Mouse (Mus musculus) layer of hippocampus, postnatal 36 days (tissue): ENCODE data around the gene Tfb2m. TPM values are rescaled to one million over a fixed set of nuclear protein-coding genes. Genes with fewer than 3 reads are reported as not detected.

Experiments
- DNase-seq, 2 experiments: peaks; one replicate each; pipeline ENCODE4 v3.0.0; 2022
- total RNA-seq, 2 experiments: library from RNA; stranded (reverse); gene quantifications; 2 replicates each; pipeline ENCODE4 v1.2.3; 2021

Tfb2m gene
- total RNA-seq, 2 experiments from 2014 or later = 27.0 to 27.4 TPM

DNA sequence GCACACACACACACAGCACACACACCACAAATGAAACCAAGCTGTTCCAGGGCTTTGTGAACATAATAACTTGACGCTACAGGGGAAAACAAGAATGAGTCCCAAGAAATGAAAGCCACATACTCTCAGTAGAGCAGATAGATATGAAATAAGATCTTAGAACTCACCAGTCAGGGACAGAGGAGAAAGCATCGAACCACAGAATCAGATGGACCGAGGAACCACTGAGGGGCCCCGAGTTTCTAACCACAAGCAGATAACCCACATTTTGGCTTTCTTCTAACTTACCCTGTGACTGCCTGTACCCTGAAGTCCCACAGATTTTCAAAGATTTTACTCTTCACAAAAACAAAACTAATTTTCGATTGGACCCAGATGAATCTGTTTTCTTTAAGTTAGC lies 53.2 kb downstream of the Tfb2m start:
- no peak for DNase-seq

DNA sequence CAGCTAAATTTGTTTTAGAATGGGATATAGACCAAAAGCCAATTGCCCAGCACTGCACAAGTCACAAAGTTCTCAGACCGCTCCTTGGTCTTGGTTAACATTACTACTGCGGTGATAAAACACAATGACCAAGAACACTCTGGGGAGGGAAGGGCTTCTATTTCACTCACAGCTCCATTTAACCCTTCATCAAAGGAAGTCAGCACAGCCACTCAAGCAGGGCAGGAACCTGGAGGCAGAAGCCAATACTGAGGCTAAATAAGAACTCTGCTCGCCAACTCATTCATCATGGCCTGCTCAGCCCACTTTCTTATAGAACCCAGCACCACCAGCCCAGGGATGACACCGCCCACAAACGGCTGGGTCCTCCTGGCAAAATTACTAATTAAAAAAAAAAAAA lies 57.5 kb downstream of the Tfb2m start:
- no peak for DNase-seq

DNA sequence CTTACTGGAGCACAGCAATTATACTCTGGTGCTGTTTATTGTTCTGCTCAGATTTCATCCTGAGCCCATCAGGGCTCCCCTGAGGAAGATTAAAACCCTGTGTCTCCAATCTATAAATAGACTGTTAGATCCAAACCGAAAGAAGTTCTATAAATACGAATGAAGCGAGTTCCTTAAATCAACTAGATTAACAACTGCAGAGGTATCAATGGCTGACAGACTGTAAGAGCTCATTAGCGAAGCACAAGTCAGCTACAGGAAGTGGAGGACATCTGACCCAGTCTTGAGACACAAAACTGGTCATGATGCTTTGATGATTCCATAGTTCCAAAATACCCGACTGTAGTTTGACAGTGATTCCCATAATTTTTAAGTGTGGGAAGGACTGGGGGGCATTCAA lies 58.1 kb downstream of the Tfb2m start:
- DNase-seq = no peak

DNA sequence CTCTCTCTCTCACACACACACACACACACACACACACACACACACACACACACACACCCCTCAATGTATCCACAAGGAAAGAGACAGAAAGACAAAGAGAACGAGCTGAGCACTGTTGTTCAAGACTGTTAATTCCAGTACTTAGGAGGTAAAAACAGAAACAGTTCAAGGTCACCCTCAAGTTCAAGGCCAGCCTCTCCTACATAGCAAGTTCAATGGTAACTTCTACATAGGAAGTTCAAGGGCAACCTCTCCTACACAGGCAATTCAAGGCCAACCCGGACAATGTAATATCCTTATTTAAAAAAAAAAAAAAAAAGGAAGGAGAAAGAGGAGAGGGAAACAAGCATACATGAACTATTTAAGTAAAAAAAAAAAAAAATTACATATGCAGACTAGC lies 58.8 kb downstream of the Tfb2m start:
- DNase-seq = no peak

DNA sequence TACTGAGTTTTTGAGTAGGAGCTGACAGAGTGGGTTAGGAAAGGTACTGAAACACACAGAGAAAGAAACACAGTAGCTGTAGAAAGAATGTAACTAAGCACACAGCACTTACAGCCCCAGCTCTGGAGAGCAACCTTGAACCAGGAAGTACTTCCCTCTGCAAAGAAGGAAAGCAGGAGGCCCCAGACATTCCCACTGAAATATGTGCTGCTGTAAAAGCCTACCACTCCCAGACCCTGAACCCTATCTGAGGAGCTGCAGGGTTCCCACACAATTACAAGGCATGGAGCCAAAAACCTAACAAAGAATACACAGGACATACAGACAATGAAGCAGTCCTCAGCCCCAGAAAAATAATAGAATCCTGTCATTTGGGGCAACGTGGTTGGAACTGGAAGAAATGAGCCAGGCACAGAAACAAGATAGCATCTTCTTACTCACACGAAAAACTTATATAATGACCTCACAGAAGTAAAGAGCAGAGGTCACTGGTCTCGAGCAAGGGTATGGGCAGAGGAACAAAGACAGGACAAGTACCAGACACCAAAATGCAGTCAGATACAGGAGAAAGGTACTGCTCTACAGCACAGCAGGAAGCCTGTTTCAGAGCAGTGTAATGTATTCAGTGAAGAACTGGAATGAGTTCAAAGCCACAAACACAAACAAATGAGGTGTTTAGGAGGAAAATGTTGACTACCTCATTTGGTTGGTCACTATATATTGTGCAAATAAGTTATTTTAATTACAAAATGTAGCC lies 60.1 kb downstream of the Tfb2m start:
- no peak for DNase-seq

DNA sequence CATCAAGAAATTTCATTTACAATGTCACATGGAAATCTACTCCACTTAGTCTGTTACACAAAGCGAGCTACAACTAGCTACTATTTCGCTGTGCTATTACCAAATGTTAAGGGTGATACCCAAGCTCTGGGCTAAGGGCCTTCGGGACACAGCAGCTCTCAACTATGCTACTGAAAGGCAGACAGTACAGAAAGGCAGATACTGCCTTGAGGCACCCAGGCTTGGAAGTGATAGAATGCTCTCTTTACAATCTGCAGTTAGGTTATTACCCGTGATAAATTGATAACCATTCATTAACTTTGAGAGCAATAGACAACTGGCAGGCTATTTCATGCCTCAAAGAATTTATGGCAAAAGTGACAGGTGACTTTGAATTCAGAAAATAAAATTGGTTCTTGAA lies 65.2 kb downstream of the Tfb2m start:
- no peak for DNase-seq

Other genes starting within 250 kb of the Tfb2m start
- gene Smyd3, start 28.2 kb downstream of the Tfb2m start, total RNA-seq = 10 to 100 TPM; 21.7 to 23.7 TPM
- gene Cnst, start 103 bp upstream of the Tfb2m start, total RNA-seq = 10 to 100 TPM; 32.9 to 36.2 TPM
- gene Sccpdh, start 121.9 kb upstream of the Tfb2m start, total RNA-seq = 10 to 100 TPM; 57.7 to 57.8 TPM
- under 1 TPM in 1 of 2 experiments, not detected in 1; 0.91 TPM for gene Kif28, start 199.0 kb upstream of the Tfb2m start, total RNA-seq